Mouse (Mus musculus): Measurements from ENCODE around the gene Lefty2. TPM values are rescaled to one million over a fixed set of nuclear protein-coding genes. Genes with fewer than 3 reads are reported as not detected.
A peak's percentile ranks its signal among the peaks of the same experiment; 100 is the strongest.

Gene Lefty2
- polyA plus RNA-seq, 1 experiment from 2014 or later: 0.16 TPM

GRCm38 (mm10) chr1:180911653-180912287 is 18.9 kb downstream of the Lefty2 start:
- Histone ChIP-seq H3K4me3 (ENCODE audit: low read depth, low read length) (no peak overlapping the region), H3K4me2 (replicated peaks; ENCODE audit: low read depth, low read length) (no peak overlapping the region), H3K36me3 (ENCODE audit: insufficient read depth, low read length) (0 out of 2 replicates have a peak, but pooled peaks cover 7% of the 10 kb centered on the region), H3K9me3 (ENCODE audit: low read length) (no peaks in the 10 kb centered on the region), H3K27me3 (replicated peaks; ENCODE audit: insufficient read depth, low read length) (no peaks in the 10 kb centered on the region), H3K9ac (replicated peaks; ENCODE audit: low read depth) (no peak overlapping the region), H3K27ac (ENCODE audit: low read length) (no peak overlapping the region), H3K4me1 (ENCODE audit: insufficient read depth, low read depth, low read length) (no peaks in the 10 kb centered on the region)
- 56% methylated on average over 20 of the region's 20 CpGs for WGBS
- ATAC-seq: peak; percentile 24
- TF ChIP-seq CTCF (IDR thresholded peaks at IDR 0.05): no peak
- TF ChIP-seq EP300 (IDR thresholded peaks at IDR 0.05): no peak
- peak; percentile 37 for DNase-seq (ENCODE audit: low spot score)

GRCm38 (mm10) chr1:180912792-180913191 is 19.9 kb downstream of the Lefty2 start:
- Histone ChIP-seq H3K9me3 (ENCODE audit: low read length) (no peaks in the 10 kb centered on the region), H3K36me3 (ENCODE audit: insufficient read depth, low read length) (0 out of 2 replicates have a peak, but pooled peaks cover 1% of the 10 kb centered on the region), H3K27me3 (replicated peaks; ENCODE audit: insufficient read depth, low read length) (no peaks in the 10 kb centered on the region), H3K4me3 (ENCODE audit: low read depth, low read length) (no peak overlapping the region), H3K4me1 (ENCODE audit: insufficient read depth, low read depth, low read length) (no peaks in the 10 kb centered on the region), H3K27ac (ENCODE audit: low read length) (no peak overlapping the region), H3K4me2 (replicated peaks; ENCODE audit: low read depth, low read length) (no peak overlapping the region), H3K9ac (replicated peaks; ENCODE audit: low read depth) (no peak overlapping the region)
- no peak for DNase-seq (ENCODE audit: low spot score)
- WGBS: 67% methylated on average over 5 of the region's 5 CpGs
- no peak for ATAC-seq
- no peak for TF ChIP-seq CTCF (IDR thresholded peaks at IDR 0.05)

GRCm38 (mm10) chr1:180913797-180914196 is 20.9 kb downstream of the Lefty2 start:
- DNase-seq (ENCODE audit: low spot score): peak; percentile 66
- Histone ChIP-seq H3K27me3 (replicated peaks; ENCODE audit: insufficient read depth, low read length) (no peaks in the 10 kb centered on the region), H3K4me1 (ENCODE audit: insufficient read depth, low read depth, low read length) (no peaks in the 10 kb centered on the region), H3K4me3 (ENCODE audit: low read depth, low read length) (no peak overlapping the region), H3K36me3 (ENCODE audit: insufficient read depth, low read length) (no peaks in the 10 kb centered on the region), H3K9me3 (ENCODE audit: low read length) (no peaks in the 10 kb centered on the region), H3K4me2 (replicated peaks; ENCODE audit: low read depth, low read length) (no peak overlapping the region), H3K9ac (replicated peaks; ENCODE audit: low read depth) (no peak overlapping the region), H3K27ac (ENCODE audit: low read length) (no peak overlapping the region)
- 41% methylated on average over 4 of the region's 4 CpGs for WGBS
- ATAC-seq: peak; percentile 64
- TF ChIP-seq CTCF (IDR thresholded peaks at IDR 0.05) (no peak), EP300 (IDR thresholded peaks at IDR 0.05) (no peak)

GRCm38 (mm10) chr1:180916425-180916824 is 23.5 kb downstream of the Lefty2 start:
- H3K9me3 ChIP-seq (ENCODE audit: low read length): no peaks in the 10 kb centered on the region

GRCm38 (mm10) chr1:180917053-180917452 is 24.1 kb downstream of the Lefty2 start:
- ATAC-seq (no peak), DNase-seq (ENCODE audit: low spot score) (no peak)
- H3K9ac ChIP-seq (replicated peaks; ENCODE audit: low read depth): no peak overlapping the region
- no peak overlapping the region for H3K27ac ChIP-seq (ENCODE audit: low read length)
- no peak overlapping the region for H3K4me3 ChIP-seq (ENCODE audit: low read depth, low read length)
- H3K27me3 ChIP-seq (replicated peaks; ENCODE audit: insufficient read depth, low read length): no peaks in the 10 kb centered on the region
- WGBS: 10% methylated on average over 1 of the region's 1 CpGs
- H3K4me1 ChIP-seq (ENCODE audit: insufficient read depth, low read depth, low read length): no peaks in the 10 kb centered on the region
- TF ChIP-seq EP300 (IDR thresholded peaks at IDR 0.05) (no peak), CTCF (IDR thresholded peaks at IDR 0.05) (no peak)
- no peaks in the 10 kb centered on the region for H3K36me3 ChIP-seq (ENCODE audit: insufficient read depth, low read length)
- H3K9me3 ChIP-seq (ENCODE audit: low read length): no peaks in the 10 kb centered on the region
- no peak overlapping the region for H3K4me2 ChIP-seq (replicated peaks; ENCODE audit: low read depth, low read length)

More at GRCm38 (mm10) chr1:180916425-180916824, 23.5 kb downstream of the Lefty2 start:
- Histone ChIP-seq H3K36me3 (ENCODE audit: insufficient read depth, low read length) (no peaks in the 10 kb centered on the region), H3K27ac (ENCODE audit: low read length) (no peak overlapping the region), H3K4me1 (ENCODE audit: insufficient read depth, low read depth, low read length) (no peaks in the 10 kb centered on the region), H3K27me3 (replicated peaks; ENCODE audit: insufficient read depth, low read length) (no peaks in the 10 kb centered on the region), H3K4me3 (ENCODE audit: low read depth, low read length) (no peak overlapping the region), H3K4me2 (replicated peaks; ENCODE audit: low read depth, low read length) (no peak overlapping the region), H3K9ac (replicated peaks; ENCODE audit: low read depth) (no peak overlapping the region)
- WGBS: 86% methylated on average over 11 of the region's 11 CpGs
- no peak for DNase-seq (ENCODE audit: low spot score)
- no peak for TF ChIP-seq EP300 (IDR thresholded peaks at IDR 0.05)
- no peak for TF ChIP-seq CTCF (IDR thresholded peaks at IDR 0.05)
- ATAC-seq: no peak

DNA sequence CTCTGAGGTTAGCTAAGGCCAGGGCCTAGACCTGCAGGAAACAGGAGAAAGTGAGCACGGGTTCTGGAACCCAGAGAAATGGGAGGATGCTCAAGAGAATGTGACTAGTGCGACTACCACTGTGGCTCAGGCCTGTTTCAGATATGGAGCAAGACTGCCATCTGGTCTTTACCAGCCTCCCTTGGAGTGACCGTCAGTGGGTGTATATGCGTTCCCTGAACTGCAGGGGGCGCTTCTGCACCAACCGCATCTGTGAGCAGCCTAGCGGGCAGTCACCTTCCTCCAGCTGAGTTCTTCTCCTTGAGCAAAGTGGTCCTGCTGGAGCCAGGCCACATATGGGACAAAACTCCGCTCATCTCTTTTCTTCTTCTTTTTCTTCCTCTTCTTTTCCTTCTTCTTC is 26.8 kb downstream of the Lefty2 start:
- no peaks in the 10 kb centered on the region for H3K4me1 ChIP-seq (ENCODE audit: insufficient read depth, low read depth, low read length)
- no peak overlapping the region for H3K27ac ChIP-seq (ENCODE audit: low read length)
- peak; percentile 39 for DNase-seq (ENCODE audit: low spot score)
- TF ChIP-seq EP300 (IDR thresholded peaks at IDR 0.05): no peak
- peak; percentile 73 for TF ChIP-seq CTCF (IDR thresholded peaks at IDR 0.05)
- no peaks in the 10 kb centered on the region for H3K36me3 ChIP-seq (ENCODE audit: insufficient read depth, low read length)
- WGBS: 43% methylated on average over 8 of the region's 8 CpGs
- H3K27me3 ChIP-seq (replicated peaks; ENCODE audit: insufficient read depth, low read length): no peaks in the 10 kb centered on the region
- H3K4me2 ChIP-seq (replicated peaks; ENCODE audit: low read depth, low read length): no peak overlapping the region
- H3K4me3 ChIP-seq (ENCODE audit: low read depth, low read length): no peak overlapping the region
- H3K9ac ChIP-seq (replicated peaks; ENCODE audit: low read depth): no peak overlapping the region
- H3K9me3 ChIP-seq (ENCODE audit: low read length): no peaks in the 10 kb centered on the region
- no peak for ATAC-seq
